Mouse (Mus musculus): ENCODE results near the gene Rab17.

DNA sequence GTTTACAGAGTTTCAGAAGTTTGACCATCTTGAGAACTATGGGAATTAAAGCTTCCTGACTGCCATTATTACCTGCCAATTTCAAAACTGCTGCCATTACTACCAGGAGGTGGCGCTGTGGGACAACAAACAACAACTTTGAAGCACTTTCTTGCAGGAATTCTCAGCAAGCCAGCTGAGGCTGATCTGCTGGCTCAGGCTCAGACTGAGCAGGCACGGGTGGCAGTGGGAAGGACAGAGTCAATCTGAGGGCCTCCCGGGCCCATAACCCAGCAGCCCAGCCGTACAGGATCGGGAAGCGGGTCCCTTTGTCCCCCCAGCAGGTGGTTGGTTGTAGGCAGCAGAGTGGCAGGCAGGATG, 40.9 kb downstream of the Rab17 start:
- TF ChIP-seq CTCF (IDR thresholded peaks at IDR 0.05; ENCODE audit: low read depth, low read length) = peak; percentile 58
- no peak for TF ChIP-seq POLR2A (IDR thresholded peaks at IDR 0.05; ENCODE audit: extremely low read depth, insufficient read depth, low read length)

Measured in liver, adult 2 months (tissue).